Mouse (Mus musculus) heart, postnatal 0 days (tissue): ENCODE measurements around the gene Gm13279.
"Not testable (repeated sequence)": the region's sequence is repeated elsewhere in the genome, so short reads cannot be mapped to it uniquely, and the experiment has no call there.

ENCODE experiments used
- CTCF ChIP-seq: IDR thresholded peaks from 2 replicates; pipeline ENCODE4 v1.5.1; 2016; ENCODE audit warnings: antibody characterized with exemption, control low read depth, low read depth
- EP300 ChIP-seq: IDR thresholded peaks from 2 replicates; pipeline ENCODE4 v1.6.1; 2016; ENCODE audit warnings: antibody characterized with exemption, low read depth

DNA sequence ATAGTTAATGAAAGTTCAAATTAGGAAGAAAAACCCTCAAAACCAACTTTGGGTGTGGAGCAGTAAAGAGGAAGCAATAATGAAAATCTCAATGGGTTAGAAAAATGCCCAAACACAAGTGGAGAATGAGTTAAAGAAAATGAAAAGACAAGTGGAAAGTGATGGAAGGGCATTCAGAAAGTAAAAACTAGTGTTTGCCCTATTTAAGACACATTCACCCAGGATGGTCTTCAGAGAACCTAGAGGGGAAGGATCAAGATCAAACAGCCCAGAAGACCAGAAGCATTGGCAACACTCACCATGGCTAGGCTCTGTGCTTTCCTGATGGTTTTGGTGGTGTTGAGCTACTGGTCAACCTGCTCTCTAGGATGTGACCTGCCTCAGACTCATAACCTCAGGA lies 29.9 kb downstream of the Gm13279 start, which contains the start of gene Ifna6:
- not testable (repeated sequence) for TF ChIP-seq CTCF, EP300
